Mouse (Mus musculus) lung, postnatal 0 days (tissue): Measurements from ENCODE around the gene Tnfrsf17.

ENCODE experiments used
- CTCF ChIP-seq: IDR thresholded peaks from 2 replicates; pipeline ENCODE4 v1.5.1; 2016; ENCODE audit warnings: antibody characterized with exemption, mild to moderate bottlenecking
- EP300 ChIP-seq: IDR thresholded peaks from 2 replicates; pipeline ENCODE4 v1.6.1; 2016; ENCODE audit warnings: antibody characterized with exemption, mild to moderate bottlenecking, control low read depth

- TF ChIP-seq CTCF = no peak
- no peak for TF ChIP-seq EP300
These were observed 8.1 kb upstream of the Tnfrsf17 start for GRCm38 (mm10) chr16:11305531-11305930.
